Mouse (Mus musculus) lung, postnatal 36 days (tissue): Measurements from ENCODE around the gene Bag5.
A peak's percentile ranks its signal among the peaks of the same experiment; 100 is the strongest.
"Not testable (repeated sequence)": the region's sequence is repeated elsewhere in the genome, so short reads cannot be mapped to it uniquely, and the experiment has no call there.

Experiments
- DNase-seq: peaks from one replicate; pipeline ENCODE4 v3.0.0; 2022; ENCODE audit warnings: mixed read lengths

The Bag5 gene

GRCm38 (mm10) chr12:111713004-111713651 lies at the start of gene Bag5, which contains the start of gene Apopt1:
Bag5 (minus strand) TSS chr12:111713257.
Apopt1 (plus strand) TSS chr12:111713261.
- DNase-seq, result peak; percentile 92

DNA sequence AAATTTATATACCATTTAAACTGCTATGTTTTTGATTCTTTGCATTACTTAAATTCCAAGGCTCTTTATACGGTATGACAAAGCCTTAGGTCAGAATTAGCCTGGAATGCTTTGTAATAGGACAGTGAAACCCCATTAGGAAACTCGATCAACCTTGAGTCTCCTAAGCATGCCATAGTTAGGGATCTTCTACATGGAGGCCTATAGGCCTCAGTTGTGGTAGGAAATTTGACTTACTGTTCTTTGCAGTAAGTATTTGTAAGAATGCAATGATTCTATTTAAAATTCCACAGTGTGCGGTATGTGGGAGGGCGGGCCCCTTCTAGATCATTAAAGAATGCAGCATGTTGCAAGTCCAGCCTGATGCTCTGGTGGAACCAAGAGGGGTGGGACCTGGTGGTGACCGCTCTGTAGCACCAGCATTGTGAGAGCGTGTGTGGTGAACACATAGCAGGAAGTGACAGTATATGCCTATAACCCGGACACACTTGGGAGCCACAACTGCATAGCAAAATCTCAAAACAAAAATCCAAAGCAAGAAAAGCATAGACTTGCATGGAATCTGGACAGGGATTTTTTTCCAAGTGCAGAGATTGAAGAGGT lies 47.4 kb upstream of the Bag5 start:
- no peak for DNase-seq

GRCm38 (mm10) chr12:111759176-111760061 lies 46.4 kb upstream of the Bag5 start:
- peak; percentile 83 for DNase-seq

- DNase-seq, result peak; percentile 71
Observed at GRCm38 (mm10) chr12:111758381-111759175, 45.5 kb upstream of the Bag5 start, which contains the start of gene Klc1. Klc1 (plus strand) TSS chr12:111758849.

- DNase-seq, result no peak
Observed at GRCm38 (mm10) chr12:111757561-111758325, 44.7 kb upstream of the Bag5 start.

DNA sequence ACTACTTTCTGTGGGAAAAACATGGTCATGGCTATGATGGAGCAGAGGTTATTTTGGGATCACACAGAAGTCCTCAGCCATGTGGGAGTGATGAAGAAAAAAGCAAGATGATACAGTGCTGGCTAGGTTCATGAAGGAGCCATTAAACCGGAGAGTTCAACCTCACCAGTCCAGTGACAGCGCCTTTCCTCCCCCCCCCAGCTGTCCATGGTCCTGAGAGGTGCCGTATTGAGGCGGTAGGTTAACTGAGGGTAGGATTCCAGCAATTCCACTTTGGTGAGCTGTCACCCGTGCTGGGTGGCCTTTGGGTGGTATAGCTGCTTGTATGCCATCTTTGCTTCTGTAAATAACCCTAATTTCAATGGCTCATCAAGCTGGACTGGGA lies 43.6 kb upstream of the Bag5 start:
- DNase-seq, result no peak

DNA sequence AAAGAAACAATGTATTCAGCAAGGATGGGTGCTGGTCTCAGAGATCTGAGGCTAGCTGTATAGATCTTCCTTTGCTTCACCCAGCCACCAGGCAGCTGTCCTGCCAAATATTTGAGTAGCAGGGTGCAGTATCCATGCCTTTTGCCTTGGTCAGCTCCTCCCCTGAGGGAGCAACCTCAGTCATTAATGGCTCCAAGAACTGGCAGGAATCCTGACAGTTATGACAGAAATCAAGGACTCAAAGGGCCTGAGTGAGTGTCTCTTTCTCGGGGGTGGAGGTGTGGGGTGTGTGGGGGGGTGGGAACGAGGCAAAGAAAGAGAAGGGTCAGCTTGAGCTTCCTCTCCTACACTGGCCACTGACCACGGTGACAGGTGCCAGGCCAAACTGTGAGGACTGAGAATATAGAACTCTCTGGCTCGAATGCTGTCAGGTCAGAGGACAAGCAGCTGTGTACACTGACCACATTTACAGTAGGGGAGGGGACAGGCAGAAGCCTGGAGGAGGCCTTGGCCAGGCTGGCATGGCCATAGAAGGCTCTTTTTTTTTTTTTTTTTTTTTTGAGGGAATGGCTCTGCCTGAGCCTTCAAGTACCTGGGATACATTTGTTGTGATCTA lies 43.1 kb upstream of the Bag5 start:
- DNase-seq, result no peak

DNA sequence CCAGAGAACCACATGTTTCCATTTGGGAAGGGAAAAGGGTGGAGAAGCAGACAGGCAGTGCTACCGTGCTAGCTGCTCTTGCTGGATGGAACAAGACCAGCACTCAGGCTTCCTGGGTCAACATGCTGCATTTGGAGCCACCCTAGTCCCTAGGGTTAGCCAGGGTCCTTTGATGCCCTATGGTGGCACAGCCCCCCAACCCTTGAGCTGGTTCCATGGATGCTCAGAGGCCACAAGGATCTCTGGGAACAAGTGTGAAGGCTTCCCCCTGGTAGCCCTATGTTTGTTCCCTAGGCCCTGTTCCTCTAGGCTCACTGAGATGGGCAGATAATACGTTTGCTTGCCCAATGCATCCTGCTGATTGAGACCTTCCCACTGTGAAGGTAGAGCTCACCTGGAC lies 42.2 kb upstream of the Bag5 start:
- DNase-seq, result no peak

- no peak for DNase-seq
Observed at GRCm38 (mm10) chr12:111754710-111755109, 41.7 kb upstream of the Bag5 start.

DNA sequence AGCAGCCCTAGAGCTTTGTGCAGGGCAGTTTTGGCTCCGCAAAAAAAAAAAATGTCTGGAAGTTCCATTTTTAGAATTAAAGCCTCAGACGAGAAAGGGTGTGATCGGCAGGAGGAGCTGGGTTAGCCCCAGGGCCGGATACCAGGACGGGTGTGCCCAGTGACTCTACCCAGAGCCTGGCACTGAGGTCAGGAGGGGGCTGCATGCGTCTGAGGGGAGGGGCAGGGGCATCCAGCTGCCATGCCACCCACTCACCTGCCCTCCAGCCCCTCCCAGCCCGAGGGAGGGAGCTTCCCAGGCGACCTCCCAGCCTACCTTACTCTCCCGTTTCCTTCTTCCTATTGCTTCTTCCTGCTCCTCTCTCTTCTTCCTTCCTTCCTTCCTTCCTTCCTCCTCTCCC lies 40.3 kb upstream of the Bag5 start:
- DNase-seq, result no peak

- DNase-seq, result no peak
Observed at GRCm38 (mm10) chr12:111752491-111752890, 39.4 kb upstream of the Bag5 start.

GRCm38 (mm10) chr12:111750739-111751138 lies 37.7 kb upstream of the Bag5 start:
- no peak for DNase-seq

GRCm38 (mm10) chr12:111747421-111747820 lies 34.4 kb upstream of the Bag5 start:
- no peak for DNase-seq

GRCm38 (mm10) chr12:111746091-111746490 lies 33.0 kb upstream of the Bag5 start:
- peak; percentile 85 for DNase-seq

DNA sequence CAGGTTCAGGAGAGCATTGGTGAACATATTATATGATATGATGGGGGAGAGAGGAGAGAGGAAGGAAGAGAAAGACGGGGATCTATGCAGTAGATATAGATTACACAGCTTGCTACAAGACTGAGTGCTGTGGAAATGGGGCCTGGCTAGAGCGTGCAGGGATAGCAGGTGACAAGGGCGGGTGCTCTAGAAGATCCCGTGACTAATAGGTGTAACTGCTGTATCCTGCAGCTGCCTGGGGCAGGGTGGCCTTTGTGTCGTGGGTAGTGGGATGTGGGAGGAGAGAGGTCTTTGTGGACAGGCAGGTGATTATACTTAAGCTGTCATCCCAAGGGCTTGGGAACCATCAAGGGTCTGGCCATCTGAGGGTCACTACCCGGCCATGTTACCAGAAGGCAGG lies 32.2 kb upstream of the Bag5 start:
- DNase-seq, result no peak

GRCm38 (mm10) chr12:111743981-111744423 lies 30.9 kb upstream of the Bag5 start:
- DNase-seq, result peak; percentile 43

DNA sequence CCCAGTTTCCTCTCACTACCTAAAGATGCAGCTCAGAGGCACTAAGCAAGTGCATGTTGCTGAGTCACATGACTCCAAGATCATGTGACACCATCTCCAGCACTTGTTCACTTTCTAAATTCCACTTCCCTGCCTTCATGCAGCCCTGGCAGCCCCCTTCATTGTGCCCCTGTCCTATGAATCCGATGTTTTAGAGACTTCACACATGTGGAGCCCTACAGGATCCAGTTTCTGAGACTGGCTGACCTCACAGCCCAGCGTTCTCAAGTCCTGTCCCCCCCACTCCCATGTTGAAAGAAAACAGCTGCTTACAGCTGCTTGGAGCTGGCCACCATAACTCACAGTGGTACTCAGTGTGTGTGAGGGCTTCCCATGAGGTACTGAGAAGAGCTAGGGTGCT lies 30.4 kb upstream of the Bag5 start:
- DNase-seq, result peak; percentile 62

DNA sequence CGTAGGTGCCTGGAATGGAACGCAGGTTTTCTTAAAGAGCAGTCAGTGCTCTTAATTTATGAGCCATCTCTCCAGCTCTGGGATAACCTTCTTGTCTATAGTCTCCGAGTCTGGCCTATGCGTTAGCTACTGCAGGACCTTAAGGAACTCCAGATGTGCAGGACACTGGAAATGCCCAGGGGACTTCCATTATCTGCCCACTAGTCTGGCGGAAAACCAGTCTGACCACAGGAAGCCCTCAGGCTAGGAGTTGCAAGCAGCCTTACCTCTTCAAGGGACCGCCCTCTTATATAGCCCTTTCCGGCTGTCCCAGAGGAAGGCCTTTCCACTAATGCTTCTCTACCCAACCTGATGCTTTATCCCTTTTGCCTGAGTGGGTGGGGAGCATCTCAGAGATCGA lies 28.3 kb upstream of the Bag5 start:
- DNase-seq, result no peak

- peak; percentile 91 for DNase-seq
Observed at GRCm38 (mm10) chr12:111738754-111739153, 25.7 kb upstream of the Bag5 start.

DNA sequence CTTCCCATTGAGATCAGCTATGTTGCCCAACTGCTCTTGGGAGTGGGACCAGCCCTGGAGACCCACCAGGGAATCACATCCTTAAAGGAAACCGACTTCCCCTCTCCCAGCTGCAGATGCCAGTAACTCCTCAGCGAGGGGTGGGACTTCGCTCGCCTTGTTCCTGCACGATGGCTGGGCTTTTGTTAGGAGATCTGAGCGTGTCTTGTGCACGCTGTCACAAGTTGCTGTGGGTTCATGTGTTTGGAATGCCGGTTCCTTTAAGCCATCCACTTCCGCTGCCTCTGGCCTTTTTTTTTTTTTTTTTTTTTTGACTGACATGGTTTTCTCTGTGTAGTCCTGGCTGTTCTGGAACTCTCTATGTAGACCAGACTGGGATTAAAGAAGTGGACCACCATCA lies 24.3 kb upstream of the Bag5 start:
- no peak for DNase-seq

GRCm38 (mm10) chr12:111736676-111737075 lies 23.6 kb upstream of the Bag5 start:
- not testable (repeated sequence) for DNase-seq
